Comparison of ENCODE assay signal across 25 mouse cellular contexts in genomic region chr2:148379899-148380413, GRCm38 (mm10). TPM values are rescaled to one million over a fixed set of nuclear protein-coding genes. Genes with fewer than 3 reads are reported as not detected.
DNase-seq lines count a peak whose midpoint lies in the region; ATAC-seq and TF ChIP-seq lines count a peak whose summit lies in the region.
"Had no signal": no experiment of that assay in that cellular context is flagged by ENCODE, and none has a peak within 500 bp of the region (broad histone marks: within the 10 kb centered on the region; RNA-seq: fewer than 3 reads in every experiment).

No protein-coding gene starts in this region.

- no peak for TF ChIP-seq POLR2A in lung, adult 2 months (IDR thresholded peaks at IDR 0.05; ENCODE audit: borderline replicate concordance, extremely low read depth, low read depth, low read length)

- no peak overlapping the region for H3K9ac ChIP-seq in intestine, embryonic 15.5 days
- H3K9ac ChIP-seq: embryonic facial prominence, embryonic 12.5 days; forebrain, embryonic 13.5 days had no signal

- peak; percentile 90 for DNase-seq in heart, adult 11 months
- DNase-seq in heart, postnatal 4 days: no peak
- DNase-seq in lung, adult 18-20 months: peak; percentile 41 to 66
- DNase-seq in lung, adult 2 months: no peak
- peak; percentile 55 for DNase-seq in lung, postnatal 10 days
- DNase-seq in lung, postnatal 4 days: no peak
- DNase-seq in lung, postnatal 25 days (ENCODE audit: low spot score): peak; percentile 78
- DNase-seq: adrenal gland, adult 8-10 months; adrenal gland, postnatal 14 days; adrenal gland, postnatal 36 days; B cell, adult 2 months; cerebellum, adult 11-12 months; cerebellum, adult 2 months; cerebellum, adult 9-10 months; cerebellum, postnatal 10 days; cerebellum, postnatal 25 days had no signal

- no peak overlapping the region for H3K4me2 ChIP-seq in intestine, embryonic 15.5 days (replicated peaks)
- H3K4me2 ChIP-seq: embryonic facial prominence, embryonic 12.5 days; forebrain, embryonic 13.5 days had no signal

- H3K9me3 ChIP-seq in intestine, embryonic 15.5 days: no peaks in the 10 kb centered on the region
- H3K9me3 ChIP-seq: embryonic facial prominence, embryonic 10.5 days; embryonic facial prominence, embryonic 12.5 days; forebrain, embryonic 13.5 days had no signal

- no peak overlapping the region for H3K4me3 ChIP-seq in lung, adult 2 months (replicated peaks; ENCODE audit: extremely low read depth, low read depth, low read length)
- no peak overlapping the region for H3K4me3 ChIP-seq in intestine, embryonic 15.5 days (replicated peaks)
- H3K4me3 ChIP-seq: embryonic facial prominence, embryonic 10.5 days; embryonic facial prominence, embryonic 12.5 days; forebrain, embryonic 13.5 days had no signal

- no peak for TF ChIP-seq CTCF in lung, adult 2 months (IDR thresholded peaks at IDR 0.05; ENCODE audit: insufficient read depth, low read length)

- H3K27ac ChIP-seq in intestine, embryonic 15.5 days: no peak overlapping the region
- H3K27ac ChIP-seq: embryonic facial prominence, embryonic 10.5 days; embryonic facial prominence, embryonic 12.5 days; forebrain, embryonic 13.5 days had no signal

- WGBS in lung, adult 2 months: 39% methylated on average over 1 of the region's 1 CpGs
- whole genome bisulfite sequencing in intestine, embryonic 15.5 days: 78% methylated on average over 1 of the region's 1 CpGs

- H3K4me1 ChIP-seq in lung, adult 2 months (ENCODE audit: control insufficient read depth, insufficient read depth, low read length): peaks cover 12% of the 10 kb centered on the region
- H3K4me1 ChIP-seq in intestine, embryonic 15.5 days (replicated peaks): no peaks in the 10 kb centered on the region
- H3K4me1 ChIP-seq: embryonic facial prominence, embryonic 10.5 days; embryonic facial prominence, embryonic 12.5 days; forebrain, embryonic 13.5 days had no signal

- no peaks in the 10 kb centered on the region for H3K36me3 ChIP-seq in intestine, embryonic 15.5 days
- H3K36me3 ChIP-seq: embryonic facial prominence, embryonic 10.5 days; embryonic facial prominence, embryonic 12.5 days; G1E had no signal

- H3K27me3 ChIP-seq in intestine, embryonic 15.5 days (replicated peaks): no peaks in the 10 kb centered on the region
- H3K27me3 ChIP-seq: CH12.LX; embryonic facial prominence, embryonic 12.5 days; forebrain, embryonic 13.5 days; Patski had no signal

- no peak for ATAC-seq in intestine, embryonic 15.5 days
- ATAC-seq: activated CD4-positive, CD25-positive, alpha-beta regulatory T cell, adult 4 months; CD4-positive, CD25-positive, alpha-beta regulatory T cell, adult 4 months; forebrain, embryonic 13.5 days; Patski had no signal

RNA-seq across cellular contexts. Expression of gene Sstr4, which starts 15.2 kb away (rescaled TPM):
- total RNA-seq in heart, postnatal 4 days (2021): under 1 TPM; 0.79 to 0.81 TPM
- 8.3 and 10.8 TPM in 2 replicates for polyA plus RNA-seq in lung, adult 2 months (2012; rRNA removed)
- 2.2 and 2.4 TPM in 2 replicates for polyA plus RNA-seq in intestine, embryonic 15.5 days (2015; fragmentation: Nextera tagmentation; extraction: Ambion mirVana)
- total RNA-seq: CH12.LX, G1E had no signal
- polyA plus RNA-seq: activated CD4-positive, CD25-positive, alpha-beta regulatory T cell, adult 4 months; CD4-positive, CD25-positive, alpha-beta regulatory T cell, adult 4 months; G1E; Patski had no signal

RNA-seq across cellular contexts. Expression of gene Thbd, which starts 28.0 kb away (rescaled TPM):
- 10 to 100 TPM; 37.2 to 41.4 TPM for total RNA-seq in heart, postnatal 4 days (2021)
- polyA plus RNA-seq in lung, adult 2 months (2012; rRNA removed): 550 and 598 TPM in 2 replicates
- 46.1 and 47.0 TPM in 2 replicates for polyA plus RNA-seq in intestine, embryonic 15.5 days (2015; fragmentation: Nextera tagmentation; extraction: Ambion mirVana)
- total RNA-seq: CH12.LX, G1E had no signal
- polyA plus RNA-seq: G1E, Patski had no signal

Comparison
In these comparisons a context has a peak if more than half of its experiments do, and no peak if none do; other contexts are left out.
1. DNase-seq: peak in heart, adult 11 months (single experiment), lung, adult 18-20 months (2 of 2), lung, postnatal 10 days (single experiment) and lung, postnatal 25 days (single experiment); none in heart, postnatal 4 days (single experiment), lung, adult 2 months (single experiment) and lung, postnatal 4 days (0 of 2).
2. RNA of gene Thbd, which starts 28.0 kb away (polyA plus RNA-seq): 550 to 598 TPM in lung, adult 2 months; 46.1 to 47.0 TPM in intestine, embryonic 15.5 days; every median in the first group is over 10 times any median in the second.